Mouse (Mus musculus): ENCODE data around the gene Kng2.
"Not testable (repeated sequence)": the region's sequence is repeated elsewhere in the genome, so short reads cannot be mapped to it uniquely, and the experiment has no call there.

DNA sequence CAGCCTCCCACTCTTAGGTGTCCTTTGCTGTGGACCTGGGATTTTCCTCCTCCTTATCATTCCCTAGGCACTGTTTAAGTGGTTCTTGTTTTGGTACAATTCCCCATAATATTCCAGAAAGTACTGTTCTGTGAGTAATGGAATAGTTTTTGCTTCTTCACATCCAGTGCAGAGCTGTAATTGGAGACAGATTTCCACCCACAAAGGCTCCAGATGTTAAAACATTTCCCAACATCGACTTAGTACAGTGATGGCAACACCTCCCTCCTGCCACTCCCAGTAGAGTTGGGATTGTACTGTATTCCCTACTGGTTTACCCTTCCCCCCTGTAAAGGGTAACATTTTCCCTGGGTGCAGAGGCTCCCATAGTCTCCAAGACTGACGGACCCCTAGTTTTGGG, 15.5 kb downstream of the Kng2 start:
- TF ChIP-seq GATA1 (IDR thresholded peaks at IDR 0.05; ENCODE audit: borderline replicate concordance, low read length); FLI1 (IDR thresholded peaks at IDR 0.05; ENCODE audit: low read length): not testable (repeated sequence)

Measured in megakaryocyte, embryonic 14.5 days (primary cell).